Mouse (Mus musculus): ENCODE results near the gene Eif4e2.

The Eif4e2 gene

DNA sequence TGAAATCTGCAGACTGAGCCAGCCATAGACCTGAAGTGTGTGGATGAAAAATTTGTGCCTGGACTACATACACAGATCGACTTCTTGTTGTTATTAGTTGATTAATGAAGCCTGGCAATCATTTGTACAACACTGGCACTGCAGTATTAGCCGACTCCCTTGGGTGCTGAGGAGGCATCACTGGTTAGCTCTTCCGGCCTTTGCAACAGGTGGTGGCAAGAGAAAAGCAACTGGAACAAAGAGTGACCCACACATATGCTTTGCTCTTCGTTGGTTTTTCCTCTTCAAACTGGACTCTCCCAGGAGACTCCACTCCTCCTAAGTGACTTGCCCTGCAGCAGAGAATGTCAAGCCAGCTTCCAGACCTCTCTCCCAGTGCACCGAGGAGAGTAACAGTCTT is 9.9 kb upstream of the Eif4e2 start:
- DNase-seq = no peak

- DNase-seq = no peak
Observed at GRCm38 (mm10) chr1:87204465-87204864, 9.2 kb upstream of the Eif4e2 start, which contains the start of gene Chrng. TSS of gene Chrng (plus strand) at chr1:87204657.

DNA sequence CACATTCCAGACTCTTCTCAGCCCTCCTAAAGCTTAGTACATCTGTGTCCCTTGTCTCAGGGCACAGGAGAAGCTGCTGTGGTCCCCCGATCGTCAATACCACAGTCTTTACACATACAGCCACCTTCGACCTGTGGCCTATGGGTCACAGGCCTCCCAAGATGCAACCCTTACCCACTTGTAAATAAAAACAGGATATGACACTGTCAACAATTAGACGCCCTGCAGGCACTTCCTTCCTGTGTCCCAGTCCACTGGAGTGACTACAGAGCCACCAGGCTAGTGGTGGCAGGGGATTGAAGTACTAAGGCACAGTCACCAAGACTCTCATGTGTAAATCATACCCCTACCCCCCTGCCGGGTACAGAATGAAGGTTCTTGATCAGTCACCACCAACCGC is 8.7 kb upstream of the Eif4e2 start:
- DNase-seq = no peak

DNA sequence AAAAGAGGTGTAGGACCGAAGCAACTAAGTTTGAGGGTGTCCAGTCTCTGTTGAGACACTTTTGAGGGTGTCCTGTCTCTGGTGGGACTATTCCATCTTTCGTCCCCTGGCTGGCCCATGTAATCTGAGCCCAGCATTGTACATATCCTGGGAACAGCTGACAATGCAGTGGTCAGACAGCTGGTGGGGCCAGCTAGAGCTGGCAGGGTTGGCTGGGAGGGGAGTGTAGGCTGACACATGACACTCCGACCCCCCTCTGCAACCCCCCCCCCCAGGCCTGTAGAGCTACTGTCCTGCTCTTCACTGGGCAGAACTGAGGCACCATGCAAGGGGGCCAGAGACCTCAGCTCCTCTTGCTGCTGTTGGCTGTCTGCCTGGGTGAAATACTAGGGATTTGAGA is 8.2 kb upstream of the Eif4e2 start:
- peak; percentile 22 for DNase-seq

DNA sequence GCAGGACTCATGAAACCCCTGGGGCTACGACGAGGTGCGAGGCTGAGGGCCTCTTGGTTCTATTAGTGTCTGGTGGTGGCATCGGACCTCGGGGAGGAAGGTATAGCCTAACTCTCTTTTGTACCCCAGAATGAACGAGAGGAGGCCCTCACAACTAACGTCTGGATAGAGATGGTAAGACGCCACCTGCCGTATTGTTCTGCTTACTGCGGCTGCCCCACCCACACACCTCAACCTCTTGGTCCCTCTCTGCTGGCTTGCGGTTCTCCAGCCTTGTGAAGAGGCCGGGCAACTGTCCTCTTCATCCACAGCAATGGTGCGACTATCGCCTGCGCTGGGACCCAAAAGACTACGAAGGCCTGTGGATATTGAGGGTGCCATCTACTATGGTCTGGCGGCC is 7.4 kb upstream of the Eif4e2 start:
- no peak for DNase-seq

DNA sequence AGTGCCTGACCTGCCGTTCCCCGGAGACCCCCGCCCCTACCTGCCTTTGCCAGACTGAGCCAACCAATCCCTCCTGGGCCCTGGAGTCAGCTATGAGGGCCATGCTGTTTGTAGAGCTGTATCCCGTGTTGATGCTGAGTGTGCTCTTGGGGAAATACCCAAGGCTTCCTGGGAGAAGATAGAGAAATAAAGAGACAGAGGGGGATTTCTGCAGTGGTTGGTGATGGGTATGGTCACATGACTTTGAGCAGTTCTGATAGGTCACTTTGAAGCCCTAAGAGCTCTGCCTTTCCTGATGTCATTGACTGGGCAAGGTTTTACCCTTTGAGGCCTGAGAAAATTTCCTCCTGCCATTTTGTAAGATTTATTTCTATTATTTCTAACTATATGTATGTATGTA is 2.3 kb upstream of the Eif4e2 start:
- DNase-seq = no peak

DNA sequence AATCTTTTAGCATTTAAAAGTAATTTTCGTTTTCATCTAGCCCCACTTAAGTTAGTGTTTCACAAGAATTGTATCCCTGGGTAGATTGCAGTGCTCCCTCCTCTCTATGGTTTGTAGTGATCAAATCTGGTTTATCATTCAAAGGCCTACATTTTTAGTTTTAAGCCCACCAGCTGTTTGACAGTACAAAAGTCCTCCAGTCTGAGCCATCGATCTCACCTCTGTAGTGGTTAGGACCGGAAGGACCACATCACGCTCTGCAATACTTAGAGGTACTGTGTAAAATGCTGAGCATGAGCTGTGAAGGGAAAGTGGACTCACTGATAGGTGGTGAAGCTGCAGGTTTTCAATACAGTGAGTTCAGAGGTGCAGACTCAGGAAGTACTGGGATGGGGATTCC is 1.0 kb downstream of the Eif4e2 start:
- DNase-seq = no peak

DNA sequence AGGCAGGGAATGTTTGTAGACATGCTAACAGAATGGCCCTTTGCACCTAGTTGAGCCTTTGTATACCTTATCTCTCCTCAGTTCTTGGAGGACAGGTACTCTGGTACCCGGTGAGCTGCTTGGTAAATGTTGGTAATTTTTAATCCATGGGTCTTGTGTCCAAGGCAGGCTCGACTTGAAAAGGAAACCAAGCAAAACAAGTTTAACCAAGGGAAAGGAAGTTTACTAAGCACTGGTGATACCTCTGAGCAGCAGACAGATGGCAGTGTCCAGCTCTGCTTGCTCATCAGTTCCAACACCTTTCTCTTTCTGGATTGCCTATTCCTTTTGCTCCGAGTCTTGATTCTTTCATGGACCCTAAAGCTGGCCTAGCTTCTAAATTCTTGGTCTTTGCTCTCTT is 4.2 kb downstream of the Eif4e2 start:
- DNase-seq = no peak

GRCm38 (mm10) chr1:87225739-87226138 is 12.0 kb downstream of the Eif4e2 start:
- no peak for DNase-seq

DNA sequence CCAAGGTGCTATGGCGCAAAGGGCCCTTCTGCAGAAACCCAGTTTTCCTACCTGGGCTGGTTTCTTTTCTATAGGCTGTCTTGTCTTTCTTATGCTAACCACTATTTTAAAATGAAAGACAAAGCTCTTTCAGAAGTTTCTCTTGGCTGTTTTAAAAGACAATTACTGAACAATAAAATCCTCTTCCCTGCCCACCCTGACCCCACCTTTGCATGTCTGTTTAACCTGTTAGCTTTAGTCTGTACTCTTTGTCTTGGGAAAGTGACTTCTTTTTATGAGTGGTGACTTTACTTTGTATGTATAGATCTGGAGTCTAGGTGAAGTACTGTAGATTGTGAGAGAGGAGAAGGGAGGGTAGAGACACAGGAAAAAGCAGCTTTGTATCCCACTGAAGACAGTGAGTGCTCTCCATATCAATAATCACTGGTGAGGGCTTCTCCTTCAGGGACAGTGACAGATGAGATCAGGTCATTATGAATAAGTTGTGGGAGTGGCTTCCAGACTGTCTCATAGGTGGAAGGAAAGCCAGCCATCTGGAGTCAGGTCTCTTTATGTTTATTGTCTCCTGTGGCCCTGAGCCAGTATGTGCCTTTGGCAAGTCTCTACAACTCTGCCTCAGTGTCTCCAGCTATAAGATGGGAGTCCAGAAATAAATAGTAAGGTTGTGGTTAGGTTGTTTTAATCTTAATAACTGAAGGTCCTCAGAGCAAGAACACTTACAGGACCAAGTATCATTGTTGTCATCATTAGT is 12.9 kb downstream of the Eif4e2 start:
- no peak for DNase-seq

DNA sequence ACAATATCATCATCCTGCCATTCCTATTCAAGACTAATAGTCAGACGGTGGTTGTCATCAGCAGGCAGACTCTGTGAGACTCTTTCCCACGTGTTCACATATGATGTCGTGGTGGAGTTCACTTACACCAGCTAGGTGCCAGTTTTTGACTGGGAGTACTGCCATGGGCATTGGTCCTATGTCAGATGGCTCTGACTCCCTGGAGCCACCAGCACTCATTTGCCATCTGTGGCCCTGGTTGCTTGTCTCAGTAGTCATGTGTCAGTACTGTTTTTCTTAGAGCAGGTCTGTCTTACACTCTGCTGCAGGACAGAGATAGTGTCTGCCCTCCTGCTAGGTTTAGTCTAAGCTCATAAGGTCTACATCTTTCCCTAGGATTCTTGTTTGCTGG is 13.4 kb downstream of the Eif4e2 start:
- DNase-seq = no peak

DNA sequence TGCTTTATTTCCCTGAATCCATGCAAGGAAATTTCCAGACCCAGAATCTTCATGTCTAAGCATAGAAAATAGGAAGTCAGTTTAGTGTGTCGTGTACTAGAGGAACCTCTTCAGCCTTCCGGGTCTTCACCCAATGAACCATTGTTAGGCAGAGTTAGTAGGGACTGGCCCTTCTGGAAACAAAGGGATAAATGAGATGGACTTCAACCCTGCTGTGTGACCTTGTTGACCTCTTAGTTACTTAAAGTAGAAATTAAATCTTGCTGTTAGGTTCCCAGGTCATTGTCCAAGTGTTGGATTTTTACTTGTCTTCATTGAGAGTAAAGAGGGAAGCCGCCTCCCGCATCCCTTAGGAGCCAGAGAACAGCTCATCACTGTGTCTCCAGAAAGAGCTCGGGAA is 16.9 kb downstream of the Eif4e2 start:
- no peak for DNase-seq

DNA sequence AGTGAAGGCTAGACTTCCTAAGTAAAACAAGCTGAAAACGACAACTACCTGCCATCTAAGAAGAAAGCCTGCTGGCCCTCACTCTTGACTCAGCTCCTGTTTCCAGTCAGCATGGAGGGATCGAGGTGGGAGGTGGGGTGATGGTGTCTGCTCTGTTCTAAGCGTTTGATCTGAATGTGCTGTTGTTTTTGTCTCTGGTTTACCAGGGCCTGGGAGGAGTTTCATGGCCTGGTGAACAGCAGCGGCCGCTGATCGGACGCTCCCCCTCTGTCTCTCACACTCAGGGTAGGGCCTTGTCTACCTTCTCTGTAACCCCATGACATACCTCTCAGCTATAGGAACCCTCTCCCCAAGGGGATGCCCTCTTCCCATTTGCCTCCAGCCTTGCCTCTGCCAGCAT is 18.5 kb downstream of the Eif4e2 start:
- no peak for DNase-seq

DNA sequence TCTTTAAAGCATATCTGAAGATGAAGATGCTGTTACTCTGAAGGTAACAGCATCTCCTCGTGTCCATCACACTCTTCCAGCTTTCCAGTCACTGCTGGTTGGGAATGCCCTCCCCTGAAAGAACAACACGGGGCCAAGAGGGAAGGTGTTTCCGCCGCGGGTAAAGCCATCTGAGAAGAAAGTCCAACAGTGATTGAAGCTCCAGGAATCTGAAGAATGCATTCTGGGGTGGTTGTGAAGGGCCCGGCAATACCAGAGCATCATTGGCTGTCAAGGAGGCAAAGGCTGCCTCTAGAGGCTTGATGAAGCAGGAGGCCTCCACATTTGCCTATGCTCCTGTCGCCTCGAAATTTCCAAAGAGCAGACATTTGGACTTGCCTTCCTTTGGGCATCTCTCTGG is 25.3 kb downstream of the Eif4e2 start:
- no peak for DNase-seq

DNA sequence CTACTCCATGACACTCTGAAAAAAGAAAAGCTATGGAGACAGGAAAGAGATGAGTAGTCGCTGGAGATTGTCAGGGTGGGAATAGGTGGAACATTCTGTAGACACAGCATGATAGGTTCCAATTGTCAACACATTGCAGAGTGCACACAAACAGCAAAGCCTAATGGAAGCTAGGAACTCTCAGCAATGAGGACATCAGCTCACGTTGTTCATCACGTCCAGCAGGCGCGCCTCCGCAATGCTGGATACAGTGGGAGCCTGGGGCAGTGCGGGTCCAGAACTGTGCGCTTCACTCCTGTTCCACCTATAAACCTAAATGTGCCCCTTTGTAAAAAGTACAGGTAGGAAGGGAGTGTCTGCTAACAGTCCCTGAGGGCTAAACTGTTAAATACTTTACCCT is 29.3 kb downstream of the Eif4e2 start:
- DNase-seq = no peak

DNA sequence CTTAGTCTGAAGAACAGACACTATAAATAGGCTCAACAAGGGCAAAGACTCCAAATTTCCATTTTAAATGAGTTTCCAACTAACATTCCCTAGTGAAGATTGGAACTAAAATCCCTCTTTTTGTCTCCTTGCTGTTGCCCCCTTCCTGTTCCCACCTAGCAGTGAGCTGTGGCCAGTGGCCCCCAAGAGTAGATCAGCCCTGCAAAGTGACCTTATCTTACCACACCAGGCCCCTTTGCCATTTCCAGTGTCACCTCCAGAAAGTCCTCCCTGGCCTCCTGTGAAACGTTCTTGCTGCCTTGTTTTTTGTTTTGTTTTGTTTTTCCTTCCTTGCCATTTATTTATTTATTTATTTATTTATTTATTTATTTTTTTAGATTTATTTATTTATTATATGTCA is 31.7 kb downstream of the Eif4e2 start:
- DNase-seq = no peak

DNA sequence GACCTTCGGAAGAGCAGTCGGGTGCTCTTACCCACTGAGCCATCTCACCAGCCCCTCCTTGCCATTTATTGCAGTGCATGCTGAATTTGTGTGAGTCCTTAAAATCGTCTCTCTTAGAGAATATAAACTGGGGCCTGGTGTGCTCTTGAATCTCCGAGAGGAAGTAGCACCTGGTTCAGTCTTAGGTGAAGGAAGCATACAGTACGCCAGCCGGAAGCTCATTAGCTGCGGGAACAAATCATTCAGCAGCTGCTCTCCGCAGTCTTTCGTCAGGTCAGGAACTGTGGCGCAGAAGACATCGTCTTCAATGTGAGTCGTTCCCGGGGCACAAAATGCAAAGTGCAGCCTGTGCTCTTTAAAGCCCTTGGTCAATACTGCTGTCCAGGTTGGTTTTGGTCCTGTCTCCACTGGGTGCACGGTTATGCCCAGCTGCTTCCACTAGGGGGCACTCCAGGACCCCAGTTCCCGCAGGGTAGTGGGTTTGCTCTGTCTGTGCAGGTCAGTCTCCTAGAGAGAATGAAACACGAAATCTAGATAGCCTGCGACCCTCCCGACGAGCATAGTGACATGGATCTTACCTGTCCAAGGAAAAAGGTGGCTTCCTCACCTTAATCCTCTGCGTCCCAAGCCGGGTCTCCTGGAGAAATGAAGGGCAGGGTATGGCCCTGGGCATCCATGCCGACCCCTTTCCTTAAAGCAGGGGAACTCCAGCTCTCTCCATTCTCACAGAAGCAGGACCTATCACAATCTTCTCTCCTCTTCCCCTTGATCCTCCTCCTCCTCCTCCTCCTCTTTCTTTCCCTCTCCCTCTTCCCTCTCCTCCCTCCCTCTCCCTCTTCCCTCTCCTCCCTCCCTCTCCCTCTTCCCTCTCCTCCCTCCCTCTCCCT is 32.5 kb downstream of the Eif4e2 start:
- peak; percentile 82 for DNase-seq

DNA sequence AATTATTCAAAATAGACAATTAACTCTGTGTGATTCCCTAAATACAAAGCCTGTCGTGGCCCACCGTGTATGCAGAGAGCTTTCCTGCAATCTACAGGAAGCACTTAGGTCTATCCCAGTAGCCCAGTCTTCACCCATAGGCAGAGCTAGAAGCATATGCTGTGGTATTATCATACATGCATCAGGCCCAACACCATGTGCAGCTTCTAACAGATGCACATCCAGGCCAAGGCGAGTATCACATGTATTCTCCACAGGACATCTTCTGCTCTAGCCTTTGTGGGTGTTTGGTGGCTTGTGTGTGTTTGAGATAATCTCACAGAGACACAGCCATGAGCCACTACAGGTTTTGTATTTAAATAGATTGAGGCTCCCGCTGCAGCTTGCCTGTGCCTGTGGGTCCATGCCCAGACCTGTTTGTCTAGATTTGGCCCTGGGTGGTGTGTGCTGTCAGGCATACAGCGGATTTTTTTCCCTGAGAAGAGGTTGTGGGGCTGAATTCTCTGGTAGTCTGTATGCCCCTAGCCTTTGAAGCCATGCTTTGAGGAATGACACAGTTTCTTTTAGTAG is 38.4 kb downstream of the Eif4e2 start:
- no peak for DNase-seq

DNA sequence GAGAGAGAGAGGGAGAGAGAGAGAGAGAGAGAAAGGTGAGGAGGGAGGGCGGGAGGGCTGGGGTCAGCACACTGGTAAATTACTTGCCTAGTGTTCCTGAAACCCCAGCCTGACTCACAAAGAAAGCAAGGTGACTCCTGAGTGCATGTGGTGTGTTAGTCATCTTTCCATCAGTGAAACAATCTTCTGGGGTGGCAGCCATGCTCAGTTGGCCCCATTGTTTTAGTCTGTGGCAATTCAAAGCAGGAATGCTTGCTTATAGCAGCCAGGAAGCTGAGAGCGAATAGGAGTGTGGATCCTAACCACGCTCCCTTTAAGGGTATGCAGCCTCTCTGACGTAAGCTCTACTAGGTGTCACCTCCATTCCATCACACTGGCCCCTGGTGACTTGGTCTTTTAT is 41.5 kb downstream of the Eif4e2 start:
- no peak for DNase-seq

GRCm38 (mm10) chr1:87257691-87258090 is 44.0 kb downstream of the Eif4e2 start:
- no peak for DNase-seq

DNA sequence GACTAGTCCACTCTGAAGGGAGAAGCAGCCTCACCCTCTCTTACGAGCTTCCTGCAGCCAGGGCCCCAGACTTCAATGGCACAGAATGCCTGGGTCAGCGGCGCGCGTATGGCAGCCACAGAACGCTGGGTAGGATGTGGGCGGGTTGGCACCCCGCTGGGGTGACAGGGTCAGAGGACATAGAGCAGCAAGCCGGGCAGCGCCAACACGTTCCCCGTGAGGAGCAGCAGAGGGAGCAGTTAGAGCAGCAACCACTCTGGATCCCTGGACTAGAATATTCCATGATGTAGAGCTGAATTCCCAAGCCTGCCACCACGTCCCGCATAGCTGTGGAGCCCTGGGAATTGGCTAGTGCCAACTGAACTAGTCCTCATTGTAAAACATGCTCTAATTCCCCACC is 44.8 kb downstream of the Eif4e2 start:
- DNase-seq = peak; percentile 18

DNA sequence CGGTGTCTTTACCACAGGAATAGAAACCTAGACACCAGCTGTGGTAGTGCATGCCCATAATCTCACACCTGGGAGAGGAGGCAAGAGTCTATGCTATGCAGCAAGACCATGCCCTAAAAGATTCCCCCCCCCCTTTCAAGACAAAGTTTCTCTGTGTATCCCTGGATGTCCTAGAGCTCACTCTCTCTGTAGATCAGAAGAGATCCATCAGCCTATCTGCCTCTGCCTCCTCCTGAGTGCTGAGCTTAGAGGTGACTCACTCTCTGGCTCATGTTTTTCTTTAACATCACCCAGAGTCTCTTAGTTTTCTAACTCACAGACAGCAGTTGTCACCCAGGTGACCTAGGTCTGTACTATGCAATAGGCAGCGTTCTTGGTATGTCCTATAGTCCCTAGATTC is 45.6 kb downstream of the Eif4e2 start:
- no peak for DNase-seq

DNA sequence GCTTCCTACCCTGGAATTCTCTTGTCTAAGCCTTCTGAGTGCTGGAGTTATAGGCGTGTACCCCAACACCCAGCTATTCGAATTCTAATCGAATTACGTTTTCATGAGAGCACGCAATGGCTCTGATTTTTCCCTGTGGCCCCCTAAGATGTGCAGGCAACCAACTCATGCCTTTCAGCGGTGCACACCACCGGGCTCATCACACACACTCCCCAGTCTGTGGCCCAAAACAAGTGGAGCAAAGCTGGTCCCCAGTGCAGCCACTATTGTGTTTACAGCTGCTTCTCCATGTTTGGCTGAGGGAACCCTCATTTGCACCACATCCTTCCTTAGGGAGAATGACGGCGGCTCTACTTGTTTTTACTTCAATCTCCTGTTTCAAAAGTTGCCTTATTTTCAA is 49.5 kb downstream of the Eif4e2 start:
- no peak for DNase-seq

DNA sequence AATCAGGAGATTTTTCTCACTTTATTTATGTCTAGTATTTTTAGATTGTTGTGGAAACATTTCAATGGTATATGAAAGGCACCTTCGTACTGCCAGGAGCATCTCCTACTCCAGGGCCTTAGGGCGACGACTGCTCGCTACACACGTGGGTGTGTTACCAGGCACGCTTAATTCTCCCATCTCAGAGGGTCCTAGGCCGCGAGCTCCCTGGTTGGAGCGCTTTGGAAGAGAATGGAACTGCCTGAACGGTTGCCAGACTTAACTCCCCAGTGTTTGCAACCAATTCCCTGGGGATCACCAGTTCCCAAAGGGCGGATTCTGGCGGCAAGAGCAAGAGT is 50.1 kb downstream of the Eif4e2 start:
- DNase-seq = no peak
